Mouse (Mus musculus): ENCODE measurements at regions not wholly inside any gene's neighbourhood (a gene's known extent, or its start where the extent isn't known, plus 50 kb on each side); places are given as distances from the start of the nearest gene placed in this dataset.

DNA sequence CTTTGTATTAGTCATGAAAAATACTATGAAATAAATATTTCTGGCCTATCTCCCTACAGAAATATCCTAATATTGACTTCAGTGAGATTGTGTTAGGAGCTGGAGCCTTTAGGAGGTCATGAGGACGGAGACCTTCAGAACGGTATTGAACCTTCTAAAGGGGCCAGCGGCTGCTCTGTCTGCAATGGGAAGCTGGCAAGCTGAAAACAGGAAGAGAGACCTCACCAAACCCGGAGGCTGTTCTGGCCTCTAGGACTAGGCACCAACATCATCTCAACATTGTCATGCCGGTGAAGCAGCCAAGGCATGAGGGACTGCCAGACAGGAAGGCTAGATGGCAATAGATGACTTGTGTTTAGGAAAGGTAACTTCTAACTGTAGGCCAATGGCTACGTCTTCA, 56.7 kb upstream of the Atrnl1 start:
- DNase-seq (ENCODE audit: low read depth in 3 of 3, low spot score in 3 of 3) (no peak), ATAC-seq (ENCODE audit: insufficient read depth) (no peak)
- H3K9ac ChIP-seq (replicated peaks): no peak overlapping the region
- H3K4me3 ChIP-seq (ENCODE audit: insufficient read depth in 1 of 2, low read depth in 2 of 2, low read length in 2 of 2): no peak overlapping the region
- no peak overlapping the region for H3K4me2 ChIP-seq (ENCODE audit: low read depth)
- 41% methylated on average over 6 of the region's 6 CpGs for WGBS (ENCODE audit: insufficient replicate concordance)
- no peak overlapping the region for H3K27ac ChIP-seq
- H3K27me3 ChIP-seq (ENCODE audit: control insufficient read depth, insufficient read depth, low read length): no peaks in the 10 kb centered on the region
- no peaks in the 10 kb centered on the region for H3K36me3 ChIP-seq (replicated peaks; ENCODE audit: control insufficient read depth, insufficient read depth, low read depth)
- H3K4me1 ChIP-seq (replicated peaks; ENCODE audit: control insufficient read depth in 2 of 2, insufficient read depth in 2 of 2, low read length in 1 of 2): peaks cover 0 to 2% of the 10 kb centered on the region in 2 experiments; a peak in 1 of 4 replicates
- no peaks in the 10 kb centered on the region for H3K9me3 ChIP-seq (ENCODE audit: control insufficient read depth, low read length)
- TF ChIP-seq CTCF (IDR thresholded peaks at IDR 0.05; ENCODE audit: low read depth) (no peak), EP300 (IDR thresholded peaks at IDR 0.05; ENCODE audit: low read depth) (no peak)

GRCm38 (mm10) chr19:57555313-57555712, 55.5 kb upstream of the Atrnl1 start:
- peaks cover 0 to 2% of the 10 kb centered on the region in 2 experiments; a peak in 1 of 4 replicates for H3K4me1 ChIP-seq (replicated peaks; ENCODE audit: control insufficient read depth in 2 of 2, insufficient read depth in 2 of 2, low read length in 1 of 2)
- no peak overlapping the region for H3K27ac ChIP-seq
- WGBS (ENCODE audit: insufficient replicate concordance): 33% methylated on average over 5 of the region's 5 CpGs
- no peaks in the 10 kb centered on the region for H3K36me3 ChIP-seq (replicated peaks; ENCODE audit: control insufficient read depth, insufficient read depth, low read depth)
- no peaks in the 10 kb centered on the region for H3K9me3 ChIP-seq (ENCODE audit: control insufficient read depth, low read length)
- H3K9ac ChIP-seq (replicated peaks): no peak overlapping the region
- no peak overlapping the region for H3K4me3 ChIP-seq (ENCODE audit: insufficient read depth in 1 of 2, low read depth in 2 of 2, low read length in 2 of 2)
- no peaks in the 10 kb centered on the region for H3K27me3 ChIP-seq (ENCODE audit: control insufficient read depth, insufficient read depth, low read length)
- no peak for ATAC-seq (ENCODE audit: insufficient read depth)
- TF ChIP-seq EP300 (IDR thresholded peaks at IDR 0.05; ENCODE audit: low read depth) (no peak), CTCF (IDR thresholded peaks at IDR 0.05; ENCODE audit: low read depth) (no peak)
- no peak overlapping the region for H3K4me2 ChIP-seq (ENCODE audit: low read depth)
- no peak for DNase-seq (ENCODE audit: low read depth in 3 of 3, low spot score in 3 of 3)

- TF ChIP-seq CTCF (IDR thresholded peaks at IDR 0.05; ENCODE audit: low read depth): no peak
- no peak for TF ChIP-seq EP300 (IDR thresholded peaks at IDR 0.05; ENCODE audit: low read depth)
- DNase-seq (ENCODE audit: low read depth in 3 of 3, low spot score in 3 of 3): no peak
- no peak overlapping the region for H3K4me2 ChIP-seq (ENCODE audit: low read depth)
- H3K4me1 ChIP-seq (replicated peaks; ENCODE audit: control insufficient read depth in 2 of 2, insufficient read depth in 2 of 2, low read length in 1 of 2): no peaks in the 10 kb centered on the region
- 76% methylated on average over 19 of the region's 19 CpGs for WGBS (ENCODE audit: insufficient replicate concordance)
- no peak overlapping the region for H3K4me3 ChIP-seq (ENCODE audit: insufficient read depth in 1 of 2, low read depth in 2 of 2, low read length in 2 of 2)
- no peaks in the 10 kb centered on the region for H3K9me3 ChIP-seq (ENCODE audit: control insufficient read depth, low read length)
- no peak overlapping the region for H3K27ac ChIP-seq
- no peak for ATAC-seq (ENCODE audit: insufficient read depth)
- H3K9ac ChIP-seq (replicated peaks): no peak overlapping the region
- no peaks in the 10 kb centered on the region for H3K36me3 ChIP-seq (replicated peaks; ENCODE audit: control insufficient read depth, insufficient read depth, low read depth)
- H3K27me3 ChIP-seq (ENCODE audit: control insufficient read depth, insufficient read depth, low read length): no peaks in the 10 kb centered on the region
These were observed 52.3 kb upstream of the Atrnl1 start for GRCm38 (mm10) chr19:57558420-57558967.

GRCm38 (mm10) chr19:57560757-57561156, 50.1 kb upstream of the Atrnl1 start:
- Histone ChIP-seq H3K27me3 (ENCODE audit: control insufficient read depth, insufficient read depth, low read length) (no peaks in the 10 kb centered on the region), H3K4me3 (ENCODE audit: insufficient read depth in 1 of 2, low read depth in 2 of 2, low read length in 2 of 2) (no peak overlapping the region), H3K4me1 (replicated peaks; ENCODE audit: control insufficient read depth in 2 of 2, insufficient read depth in 2 of 2, low read length in 1 of 2) (no peaks in the 10 kb centered on the region), H3K4me2 (ENCODE audit: low read depth) (no peak overlapping the region), H3K9me3 (ENCODE audit: control insufficient read depth, low read length) (no peaks in the 10 kb centered on the region), H3K27ac (no peak overlapping the region), H3K9ac (replicated peaks) (no peak overlapping the region), H3K36me3 (replicated peaks; ENCODE audit: control insufficient read depth, insufficient read depth, low read depth) (no peaks in the 10 kb centered on the region)
- DNase-seq (ENCODE audit: low read depth in 3 of 3, low spot score in 3 of 3) (no peak), ATAC-seq (ENCODE audit: insufficient read depth) (no peak)
- no peak for TF ChIP-seq EP300 (IDR thresholded peaks at IDR 0.05; ENCODE audit: low read depth)
- no peak for TF ChIP-seq CTCF (IDR thresholded peaks at IDR 0.05; ENCODE audit: low read depth)
- WGBS (ENCODE audit: insufficient replicate concordance): 44% methylated on average over 3 of the region's 3 CpGs
